Mouse (Mus musculus): Measurements from ENCODE around the gene Gm20388.

The Gm20388 gene

GRCm38 (mm10) chr8:122824571-122824970, 2913.9 kb downstream of the Gm20388 start:
- intact Hi-C loops (cut with DNase I), result no loop called here

GRCm38 (mm10) chr8:122824986-122825385, 2914.3 kb downstream of the Gm20388 start:
- intact Hi-C loops (cut with DNase I), result no loop called here

- intact Hi-C loops (cut with DNase I), result no loop called here
Observed at GRCm38 (mm10) chr8:122825408-122825807, 2914.8 kb downstream of the Gm20388 start.

- intact Hi-C loops (cut with DNase I), result loop anchor here (2.0 kb wide), 1 partner anchor 151 kb away; no protein-coding TSS in a partner anchor
Observed at GRCm38 (mm10) chr8:122829396-122829795, 2918.8 kb downstream of the Gm20388 start.

GRCm38 (mm10) chr8:122830349-122831061, 2919.9 kb downstream of the Gm20388 start:
- intact Hi-C loops (cut with DNase I), result loop anchor here (1.0 to 5.0 kb wide), 2 partner anchors 212 to 328 kb away; no protein-coding TSS in a partner anchor

GRCm38 (mm10) chr8:122834416-122834815, 2923.8 kb downstream of the Gm20388 start:
- intact Hi-C loops (cut with DNase I), result loop anchor here (5.0 kb wide), 1 partner anchor 332 kb away; no protein-coding TSS in a partner anchor

- intact Hi-C loops (cut with DNase I), result loop anchor here (5.0 kb wide), 2 partner anchors 333 to 367 kb away; no protein-coding TSS in a partner anchor
Observed at GRCm38 (mm10) chr8:122834971-122835370, 2924.3 kb downstream of the Gm20388 start.

GRCm38 (mm10) chr8:122836199-122836598, 2925.6 kb downstream of the Gm20388 start:
- intact Hi-C loops (cut with DNase I), result loop anchor here (5.0 kb wide), 1 partner anchor 366 kb away; no protein-coding TSS in a partner anchor

GRCm38 (mm10) chr8:122836696-122837095, 2926.1 kb downstream of the Gm20388 start:
- intact Hi-C loops (cut with DNase I), result loop anchor here (5.0 kb wide), 1 partner anchor 366 kb away; no protein-coding TSS in a partner anchor

GRCm38 (mm10) chr8:122844161-122844560, 2933.5 kb downstream of the Gm20388 start:
- intact Hi-C loops (cut with DNase I), result no loop called here

- intact Hi-C loops (cut with DNase I), result no loop called here
Observed at GRCm38 (mm10) chr8:122845662-122846061, 2935.0 kb downstream of the Gm20388 start.

- intact Hi-C loops (cut with DNase I), result no loop called here
Observed at GRCm38 (mm10) chr8:122847829-122848561, 2937.4 kb downstream of the Gm20388 start, which contains the start of gene Cdh15. Gene Cdh15, plus strand, starts transcription at chr8:122847966.

- intact Hi-C loops (cut with DNase I), result no loop called here
Observed at GRCm38 (mm10) chr8:122849152-122849910, 2938.7 kb downstream of the Gm20388 start.

- intact Hi-C loops (cut with DNase I), result loop anchor here (5.0 kb wide), 1 partner anchor 42 kb away; no protein-coding TSS in a partner anchor
Observed at GRCm38 (mm10) chr8:122850641-122851240, 2940.1 kb downstream of the Gm20388 start.

- intact Hi-C loops (cut with DNase I), result loop anchor here (5.0 kb wide), 1 partner anchor 40 kb away; no protein-coding TSS in a partner anchor
Observed at GRCm38 (mm10) chr8:122851692-122852545, 2941.3 kb downstream of the Gm20388 start.

- intact Hi-C loops (cut with DNase I), result loop anchor here (5.0 kb wide), 1 partner anchor 40 kb away; no protein-coding TSS in a partner anchor
Observed at GRCm38 (mm10) chr8:122852546-122852905, 2941.9 kb downstream of the Gm20388 start.

- intact Hi-C loops (cut with DNase I), result loop anchor here (5.0 kb wide), 1 partner anchor 39 kb away; no protein-coding TSS in a partner anchor
Observed at GRCm38 (mm10) chr8:122853340-122853771, 2942.7 kb downstream of the Gm20388 start.

GRCm38 (mm10) chr8:122854388-122854787, 2943.7 kb downstream of the Gm20388 start:
- intact Hi-C loops (cut with DNase I), result loop anchor here (5.0 kb wide), 1 partner anchor 38 kb away; no protein-coding TSS in a partner anchor

- intact Hi-C loops (cut with DNase I), result no loop called here
Observed at GRCm38 (mm10) chr8:122855123-122855522, 2944.5 kb downstream of the Gm20388 start.

All from adrenal gland (tissue).